Mouse (Mus musculus): Measurements from ENCODE around the gene Rcbtb2.

Gene Rcbtb2

DNA sequence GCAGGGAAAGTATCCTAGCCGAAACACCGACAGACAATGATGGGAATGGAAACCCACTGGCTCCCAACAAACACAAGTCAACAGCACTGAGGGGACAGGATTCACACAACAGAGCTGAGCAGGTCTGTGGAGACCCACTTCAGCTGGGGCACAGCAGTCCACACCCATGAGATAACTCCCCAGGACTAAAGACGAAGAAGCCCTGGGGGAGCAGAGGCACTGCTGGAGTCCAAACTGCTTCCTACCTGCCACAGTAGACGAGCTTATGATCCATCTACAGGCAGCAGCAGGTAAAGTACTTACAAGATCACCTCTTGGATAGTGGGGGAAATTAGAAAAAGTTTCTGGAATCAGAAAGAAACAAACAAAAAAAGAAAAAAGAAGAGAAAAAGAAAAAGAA, 131.6 kb downstream of the Rcbtb2 start:
- no peaks in the 10 kb centered on the region for H3K9me3 ChIP-seq (ENCODE audit: low read length)
- H3K4me1 ChIP-seq (replicated peaks; ENCODE audit: low read depth, low read length) = peaks cover 41% of the 10 kb centered on the region
- TF ChIP-seq NANOG (IDR thresholded peaks at IDR 0.05; ENCODE audit: borderline replicate concordance, low read length) = no peak
- no peak for TF ChIP-seq POU5F1 (IDR thresholded peaks at IDR 0.05; ENCODE audit: borderline replicate concordance, low read length)
- no peak for TF ChIP-seq CTCF (conservative IDR thresholded peaks at IDR 0.05; ENCODE audit: low read length)
- no peaks in the 10 kb centered on the region for H3K27me3 ChIP-seq (ENCODE audit: insufficient read depth, low read length)
- H3K4me3 ChIP-seq (replicated peaks; ENCODE audit: low read length) = no peak overlapping the region
- H3K36me3 ChIP-seq (ENCODE audit: insufficient read depth, low read length) = no peaks in the 10 kb centered on the region

- TF ChIP-seq NANOG (IDR thresholded peaks at IDR 0.05; ENCODE audit: borderline replicate concordance, low read length) (no peak), POU5F1 (IDR thresholded peaks at IDR 0.05; ENCODE audit: borderline replicate concordance, low read length) (no peak), CTCF (conservative IDR thresholded peaks at IDR 0.05; ENCODE audit: low read length) (no peak)
- H3K4me3 ChIP-seq (replicated peaks; ENCODE audit: low read length) = no peak overlapping the region
- no peaks in the 10 kb centered on the region for H3K36me3 ChIP-seq (ENCODE audit: insufficient read depth, low read length)
- H3K4me1 ChIP-seq (replicated peaks; ENCODE audit: low read depth, low read length) = peaks cover 41% of the 10 kb centered on the region
- no peaks in the 10 kb centered on the region for H3K27me3 ChIP-seq (ENCODE audit: insufficient read depth, low read length)
- no peaks in the 10 kb centered on the region for H3K9me3 ChIP-seq (ENCODE audit: low read length)
Measured at GRCm38 (mm10) chr14:73255426-73255970, 132.7 kb downstream of the Rcbtb2 start.

- Histone ChIP-seq H3K4me3 (replicated peaks; ENCODE audit: low read length) (no peak overlapping the region), H3K9me3 (ENCODE audit: low read length) (no peaks in the 10 kb centered on the region), H3K27me3 (ENCODE audit: insufficient read depth, low read length) (no peaks in the 10 kb centered on the region), H3K4me1 (replicated peaks; ENCODE audit: low read depth, low read length) (peaks cover 40% of the 10 kb centered on the region), H3K36me3 (ENCODE audit: insufficient read depth, low read length) (no peaks in the 10 kb centered on the region)
- TF ChIP-seq CTCF (conservative IDR thresholded peaks at IDR 0.05; ENCODE audit: low read length) (no peak), NANOG (IDR thresholded peaks at IDR 0.05; ENCODE audit: borderline replicate concordance, low read length) (no peak), POU5F1 (IDR thresholded peaks at IDR 0.05; ENCODE audit: borderline replicate concordance, low read length) (no peak)
Measured at GRCm38 (mm10) chr14:73257348-73257747, 134.5 kb downstream of the Rcbtb2 start.

All from E14TG2a.4 (cell line).